Comparison of ENCODE assay signal across 8 mouse cellular contexts in the genomic region with DNA sequence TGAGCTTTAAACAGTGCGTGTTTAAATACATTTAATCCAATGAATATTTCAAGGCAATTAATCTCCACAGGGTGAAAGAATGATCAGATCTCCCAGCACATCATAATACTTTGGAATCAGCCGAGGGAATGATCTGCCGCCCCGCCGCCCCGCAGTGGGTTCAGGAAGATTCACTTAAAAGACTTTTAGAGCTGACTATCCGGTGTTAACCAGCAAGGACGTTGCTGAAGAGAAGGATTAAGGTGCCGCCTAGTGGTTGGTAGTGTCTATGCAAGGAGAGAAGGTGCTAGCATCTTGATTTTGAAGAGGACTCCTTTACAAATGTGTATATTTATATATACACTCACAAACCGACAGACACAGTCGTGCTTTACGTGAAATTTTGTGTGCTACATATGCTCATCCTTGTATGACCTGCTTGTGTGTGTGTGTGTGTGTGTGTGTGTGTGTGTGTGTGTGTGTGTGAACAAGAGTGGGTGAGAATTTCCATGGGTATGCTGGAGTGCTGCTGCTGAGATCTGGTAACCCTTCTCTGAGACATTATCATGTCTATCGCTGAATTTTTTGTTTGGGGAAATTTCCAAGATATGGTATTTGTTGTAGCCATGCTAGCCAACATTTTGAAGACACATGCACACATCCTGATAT. TPM values are rescaled to one million over a fixed set of nuclear protein-coding genes. Genes with fewer than 3 reads are reported as not detected.
DNase-seq lines count a peak whose midpoint lies in the region; ATAC-seq and TF ChIP-seq lines count a peak whose summit lies in the region.

No protein-coding gene starts in this region.

- peak; percentile 87 for ATAC-seq in forebrain, embryonic 16.5 days

- no peak overlapping the region; a peak in 1 of 4 replicates for H3K4me3 ChIP-seq in ES-E14 (ENCODE audit: insufficient read depth in 1 of 2, low read depth in 1 of 2, low read length in 2 of 2, poor library complexity in 1 of 2, severe bottlenecking in 1 of 2)
- no peak overlapping the region for H3K4me3 ChIP-seq in forebrain, embryonic 16.5 days (replicated peaks; ENCODE audit: low read length)
- H3K4me3 ChIP-seq in olfactory bulb, adult 2 months (ENCODE audit: insufficient read depth, low read depth, low read length), result no peak overlapping the region

- DNase-seq in ES-E14 (ENCODE audit: low read depth, low spot score), result peak; percentile 47
- DNase-seq in cerebellum, adult 11 months, result peak; percentile 29
- peak; percentile 50 to 58 for DNase-seq in heart, postnatal 36 days
- DNase-seq in layer of hippocampus, adult 18-20 months (ENCODE audit: low spot score in 2 of 2), result peak; percentile 66 to 87
- DNase-seq in lung, adult 18-20 months, result peak; percentile 31 to 41
- DNase-seq in thymus, postnatal 14 days, result peak; percentile 54

- 7% methylated on average over 13 of the region's 13 CpGs for WGBS in forebrain, embryonic 16.5 days
- WGBS in olfactory bulb, adult 2 months, result 5% methylated on average over 13 of the region's 13 CpGs

- no peaks in the 10 kb centered on the region for H3K27me3 ChIP-seq in forebrain, embryonic 16.5 days (replicated peaks; ENCODE audit: control insufficient read depth, insufficient read depth, low read length)

- 0 out of 2 replicates have a peak, but pooled peaks have one; percentile 23 for TF ChIP-seq CTCF in olfactory bulb, adult 2 months (IDR thresholded peaks at IDR 0.05; ENCODE audit: insufficient read depth, low read depth, low read length)

- H3K4me1 ChIP-seq in ES-E14 (ENCODE audit: control insufficient read depth in 2 of 2, insufficient read depth in 2 of 2, low read length in 2 of 2, poor library complexity in 1 of 2), result no peaks in the 10 kb centered on the region; a peak in 1 of 4 replicates
- peaks cover 8% of the 10 kb centered on the region; the same call in 1 of the 2 replicates for H3K4me1 ChIP-seq in forebrain, embryonic 16.5 days (replicated peaks; ENCODE audit: control insufficient read depth, insufficient read depth, low read length)
- H3K4me1 ChIP-seq in olfactory bulb, adult 2 months (ENCODE audit: control insufficient read depth, insufficient read depth, low read length), result peaks cover 2% of the 10 kb centered on the region; the same call in 1 of the 2 replicates

- no peak for TF ChIP-seq POLR2A in olfactory bulb, adult 2 months (IDR thresholded peaks at IDR 0.05; ENCODE audit: insufficient read depth, low read depth, low read length)

- peak overlapping the region; percentile 36 for H3K4me2 ChIP-seq in forebrain, embryonic 16.5 days (ENCODE audit: low read length)

- no peak overlapping the region for H3K27ac ChIP-seq in ES-E14 (ENCODE audit: insufficient read depth, low read depth, low read length, poor library complexity, severe bottlenecking)
- H3K27ac ChIP-seq in forebrain, embryonic 16.5 days (ENCODE audit: low read length), result no peak overlapping the region
- no peak overlapping the region for H3K27ac ChIP-seq in olfactory bulb, adult 2 months (ENCODE audit: insufficient read depth, low read depth, low read length)

- H3K9ac ChIP-seq in ES-E14 (ENCODE audit: insufficient read depth, low read depth, low read length, poor library complexity, severe bottlenecking), result no peak overlapping the region
- H3K9ac ChIP-seq in forebrain, embryonic 16.5 days (replicated peaks; ENCODE audit: low read depth, low read length), result no peak overlapping the region

- in situ Hi-C loops in ES-E14 (cut with MboI; ENCODE audit: low sequenced_read_pairs in 2 of 2, unreplicated experiment in 2 of 2), result loop anchor here in 1 of 2 experiments (10.0 kb wide), 1 partner anchor 114 kb away; a partner anchor contains a TSS

- intact Hi-C loops in heart, postnatal 36 days (cut with DNase I), result loop anchor here (1.0 to 10.0 kb wide), 5 partner anchors 97 to 1244 kb away; a partner anchor contains a TSS

- no peaks in the 10 kb centered on the region for H3K36me3 ChIP-seq in ES-E14 (ENCODE audit: control insufficient read depth, insufficient read depth, low read length, poor library complexity, severe bottlenecking)
- H3K36me3 ChIP-seq in forebrain, embryonic 16.5 days (ENCODE audit: control insufficient read depth, insufficient read depth), result no peaks in the 10 kb centered on the region

- H3K9me3 ChIP-seq in ES-E14 (ENCODE audit: control insufficient read depth, insufficient read depth, low read depth, low read length), result no peaks in the 10 kb centered on the region
- no peaks in the 10 kb centered on the region for H3K9me3 ChIP-seq in forebrain, embryonic 16.5 days (ENCODE audit: control insufficient read depth, low read length)

TF ChIP-seq in ES-E14, 5 proteins besides CTCF, POLR2A, EP300 and RAD21:
- TF ChIP-seq MAFK (IDR thresholded peaks at IDR 0.05; ENCODE audit: insufficient read depth, low read depth, low read length) (no peak), CHD2 (IDR thresholded peaks at IDR 0.05; ENCODE audit: low read depth, low read length) (no peak), ZC3H11A (IDR thresholded peaks at IDR 0.05; ENCODE audit: borderline replicate concordance, low read depth, low read length) (peak; percentile 22; the same call in 1 of the 2 replicates)
TF ChIP-seq in ES-E14: peak in this region for 1.

RNA-seq across cellular contexts. Expression of a gene that starts 24.7 kb away (rescaled TPM):
- total RNA-seq in ES-E14 (2012; rRNA removed), result 76.2 and 114 TPM in 2 replicates
- polyA plus RNA-seq in forebrain, embryonic 16.5 days (2015; fragmentation: Nextera tagmentation; extraction: Ambion mirVana), result 132 and 147 TPM in 2 replicates
- 100 to 1,000 TPM; 106 to 107 TPM for total RNA-seq in heart, postnatal 36 days (2021)
- 10 to 100 TPM; 88.7 to 91.7 TPM for total RNA-seq in layer of hippocampus, adult 18-20 months (2021)
- not detected in 2 replicates for polyA plus RNA-seq in olfactory bulb, adult 2 months (2012; ENCODE audit: insufficient read depth, insufficient read length, low replicate concordance, missing spikeins)

RNA-seq across cellular contexts. Expression of a gene that starts 52.9 kb away (rescaled TPM):
- not detected in 2 replicates for total RNA-seq in ES-E14 (2012; rRNA removed)
- not detected in 2 replicates for polyA plus RNA-seq in forebrain, embryonic 16.5 days (2015; fragmentation: Nextera tagmentation; extraction: Ambion mirVana)
- total RNA-seq in heart, postnatal 36 days (2021), result not detected
- total RNA-seq in layer of hippocampus, adult 18-20 months (2021), result under 1 TPM in 1 of 2 experiments, not detected in 1; 0.53 TPM
- not detected in 2 replicates for polyA plus RNA-seq in olfactory bulb, adult 2 months (2012; ENCODE audit: insufficient read depth, insufficient read length, low replicate concordance, missing spikeins)
